Mouse (Mus musculus) heart, embryonic 10.5 days (tissue): ENCODE results near the gene Urod. TPM values are rescaled to one million over a fixed set of nuclear protein-coding genes. Genes with fewer than 3 reads are reported as not detected.

ENCODE experiments used
- DNase-seq: peaks from one replicate; pipeline ENCODE4 v3.0.0-alpha.2; 2017; ENCODE audit warnings: low spot score
- H3K27ac ChIP-seq: fragments of 300-500 bp; sonication (generic); 2 replicates; pipeline ENCODE4 v1.5.1; 2016; ENCODE audit warnings: mild to moderate bottlenecking
- H3K27me3 ChIP-seq: fragments of 300-500 bp; sonication (generic); 2 replicates; pipeline ENCODE4 v1.6.1; 2016; ENCODE audit warnings: mild to moderate bottlenecking; ENCODE audit not compliant: poor library complexity, insufficient read depth, severe bottlenecking
- H3K36me3 ChIP-seq: fragments of 300-500 bp; sonication (generic); 2 replicates; pipeline ENCODE4 v1.6.1; 2016; ENCODE audit warnings: mild to moderate bottlenecking, moderate library complexity
- H3K4me1 ChIP-seq: fragments of 300-500 bp; sonication (generic); 2 replicates; pipeline ENCODE4 v1.6.1; 2016; ENCODE audit warnings: mild to moderate bottlenecking
- H3K4me3 ChIP-seq: fragments of 300-500 bp; sonication (generic); 2 replicates; pipeline ENCODE4 v1.5.1; 2016; ENCODE audit warnings: mild to moderate bottlenecking, moderate library complexity
- H3K9me3 ChIP-seq: fragments of 300-500 bp; sonication (generic); 2 replicates; pipeline ENCODE4 v1.6.1; 2016; ENCODE audit warnings: mild to moderate bottlenecking, moderate library complexity
- WGBS: fragments of 180-500 bp; shearing (Covaris S2); methylation state at CpG from one replicate; pipeline ENCODE4 v1.1.7; 2016; 5-methylcytosine and 5-hydroxymethylcytosine counted together
- polyA plus RNA-seq: library from polyadenylated mRNA; unstranded; fragments of >200 nt; fragmentation: Nextera tagmentation; extraction: Ambion mirVana; gene quantifications from 2 replicates; pipeline ENCODE4 v1.2.1, GENCODE M21; 2016

Urod gene
- polyA plus RNA-seq, 1 experiment from 2014 or later = 128 TPM

DNA sequence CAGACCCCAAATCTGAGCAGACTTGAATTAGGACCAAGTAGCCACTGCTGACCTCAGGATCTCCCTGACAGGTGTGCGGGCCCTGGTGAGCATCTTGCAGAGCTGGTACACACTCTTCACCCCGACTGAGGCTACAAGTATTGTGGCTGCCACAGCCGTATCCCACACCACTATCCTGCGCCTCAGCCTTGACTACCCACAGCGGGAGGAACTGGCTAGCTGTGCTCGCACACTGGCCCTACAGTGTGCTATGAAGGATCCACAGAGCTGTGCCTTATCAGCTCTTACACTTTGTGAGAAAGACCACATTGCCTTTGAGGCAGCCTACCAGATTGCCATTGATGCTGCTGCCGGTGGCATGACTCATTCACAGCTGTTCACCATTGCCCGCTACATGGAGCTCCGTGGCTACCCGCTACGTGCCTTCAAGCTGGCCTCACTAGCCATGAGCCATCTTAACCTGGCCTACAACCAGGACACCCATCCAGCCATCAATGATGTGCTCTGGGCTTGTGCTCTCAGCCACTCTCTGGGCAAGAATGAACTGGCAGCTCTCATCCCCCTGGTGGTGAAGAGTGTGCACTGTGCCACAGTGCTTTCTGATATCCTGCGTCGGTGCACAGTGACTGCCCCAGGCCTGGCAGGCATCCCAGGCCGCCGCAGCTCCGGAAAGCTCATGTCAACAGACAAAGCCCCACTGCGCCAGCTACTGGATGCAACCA lies 7.7 kb downstream of the Urod start:
- no peaks in the 10 kb centered on the region for H3K27me3 ChIP-seq
- H3K36me3 ChIP-seq = peaks cover 22% of the 10 kb centered on the region; the same call in 1 of the 2 replicates
- 52% methylated on average over 17 of the region's 17 CpGs for WGBS
- H3K4me1 ChIP-seq = 0 out of 2 replicates have a peak, but pooled peaks cover 8% of the 10 kb centered on the region
- H3K4me3 ChIP-seq = no peak overlapping the region
- no peaks in the 10 kb centered on the region for H3K9me3 ChIP-seq
- H3K27ac ChIP-seq = no peak overlapping the region
- no peak for DNase-seq

DNA sequence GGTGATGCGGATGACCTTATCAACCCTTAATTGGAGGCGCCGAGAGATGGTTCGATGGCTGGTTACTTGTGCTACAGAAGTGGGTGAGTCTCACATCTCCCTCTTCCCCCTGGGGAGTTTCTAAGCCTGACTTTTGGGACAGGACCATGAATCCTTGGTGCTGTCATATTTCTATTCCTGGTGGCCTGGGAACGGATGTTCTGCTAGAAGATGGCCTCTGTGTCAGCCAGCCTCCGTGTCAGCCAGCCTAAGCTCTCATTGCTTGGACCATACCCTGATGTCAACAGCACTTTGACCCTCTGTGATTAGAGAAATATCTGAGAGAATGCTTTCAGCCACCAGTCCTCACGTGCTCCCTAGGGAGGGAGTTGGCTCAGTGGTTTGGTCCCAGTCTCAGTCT lies 8.5 kb downstream of the Urod start:
- whole genome bisulfite sequencing = 84% methylated on average over 7 of the region's 7 CpGs
- no peak for DNase-seq
- peaks cover 18% of the 10 kb centered on the region; the same call in 1 of the 2 replicates for H3K36me3 ChIP-seq
- 0 out of 2 replicates have a peak, but pooled peaks cover 8% of the 10 kb centered on the region for H3K4me1 ChIP-seq
- H3K4me3 ChIP-seq = no peak overlapping the region
- no peaks in the 10 kb centered on the region for H3K9me3 ChIP-seq
- H3K27me3 ChIP-seq = no peaks in the 10 kb centered on the region
- H3K27ac ChIP-seq = no peak overlapping the region

DNA sequence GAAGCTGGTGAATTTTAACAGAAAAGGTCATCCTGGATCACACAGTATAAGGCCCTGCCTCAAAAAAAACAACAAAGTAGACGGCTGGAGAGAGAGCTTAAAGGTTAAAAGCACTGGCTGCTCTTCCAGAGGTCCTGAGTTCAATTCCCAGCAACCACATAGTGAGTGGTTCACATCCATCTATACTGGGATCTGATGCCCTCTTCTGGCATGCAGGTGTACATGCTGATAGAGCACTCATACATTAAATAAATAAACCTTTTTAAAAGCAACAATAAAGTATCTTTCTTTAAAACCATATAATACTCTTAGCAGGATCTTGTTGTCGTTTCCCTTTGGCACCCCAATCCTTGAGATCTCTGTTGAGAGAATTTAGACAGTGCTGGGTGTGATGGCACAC lies 17.7 kb downstream of the Urod start:
- Histone ChIP-seq H3K4me3 (no peak overlapping the region), H3K9me3 (no peaks in the 10 kb centered on the region), H3K27ac (no peak overlapping the region), H3K4me1 (no peaks in the 10 kb centered on the region), H3K27me3 (no peaks in the 10 kb centered on the region), H3K36me3 (0 out of 2 replicates have a peak, but pooled peaks cover 3% of the 10 kb centered on the region)
- no peak for DNase-seq
- WGBS = 73% methylated on average over 2 of the region's 2 CpGs

DNA sequence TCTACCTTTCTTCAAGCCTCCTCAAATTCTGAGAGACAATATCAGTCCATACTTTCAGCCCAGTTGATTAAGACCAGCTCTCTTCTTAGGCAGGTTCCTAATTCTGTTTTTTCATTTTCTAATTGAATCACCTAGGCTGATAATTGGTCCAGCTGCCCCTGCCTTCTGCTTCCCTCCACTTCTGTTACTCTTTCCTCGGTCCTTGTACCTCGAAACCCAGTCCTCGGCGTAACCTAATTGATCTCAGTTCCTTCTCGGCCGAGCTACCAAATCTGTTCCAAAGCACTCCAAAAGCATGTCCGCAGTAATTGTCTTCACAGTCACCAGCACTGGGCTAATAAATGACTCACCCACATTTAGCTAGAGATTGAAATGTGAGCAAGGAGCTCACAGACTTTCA lies 39.3 kb downstream of the Urod start:
- DNase-seq = no peak
- Histone ChIP-seq H3K27ac (no peak overlapping the region), H3K27me3 (no peaks in the 10 kb centered on the region), H3K9me3 (no peaks in the 10 kb centered on the region), H3K4me3 (no peak overlapping the region), H3K36me3 (no peaks in the 10 kb centered on the region), H3K4me1 (no peaks in the 10 kb centered on the region)
- 85% methylated on average over 7 of the region's 7 CpGs for WGBS

DNA sequence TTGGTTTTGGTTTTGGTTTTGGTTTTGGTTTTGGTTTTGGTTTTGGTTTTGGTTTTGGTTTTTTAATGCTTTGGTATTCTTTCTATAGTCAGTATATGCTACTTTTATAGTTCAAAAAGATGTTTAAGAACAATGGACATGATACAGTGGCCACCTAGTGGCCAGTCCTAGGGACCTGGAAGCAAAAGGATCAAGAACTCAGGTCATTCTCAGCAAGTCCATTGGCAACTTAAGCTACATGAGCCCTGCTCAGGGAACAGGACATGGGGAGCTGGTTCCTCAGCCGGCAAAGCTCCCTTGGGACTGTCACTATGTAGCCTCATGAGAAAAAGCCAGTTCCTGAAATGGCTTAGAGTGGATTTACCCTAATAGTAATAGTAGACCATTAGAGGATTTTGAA lies 42.6 kb downstream of the Urod start:
- Histone ChIP-seq H3K27ac (no peak overlapping the region), H3K4me3 (no peak overlapping the region), H3K9me3 (no peaks in the 10 kb centered on the region), H3K27me3 (no peaks in the 10 kb centered on the region), H3K4me1 (no peaks in the 10 kb centered on the region), H3K36me3 (no peaks in the 10 kb centered on the region)
- DNase-seq = no peak
- WGBS = 23% methylated on average over 1 of the region's 1 CpGs

DNA sequence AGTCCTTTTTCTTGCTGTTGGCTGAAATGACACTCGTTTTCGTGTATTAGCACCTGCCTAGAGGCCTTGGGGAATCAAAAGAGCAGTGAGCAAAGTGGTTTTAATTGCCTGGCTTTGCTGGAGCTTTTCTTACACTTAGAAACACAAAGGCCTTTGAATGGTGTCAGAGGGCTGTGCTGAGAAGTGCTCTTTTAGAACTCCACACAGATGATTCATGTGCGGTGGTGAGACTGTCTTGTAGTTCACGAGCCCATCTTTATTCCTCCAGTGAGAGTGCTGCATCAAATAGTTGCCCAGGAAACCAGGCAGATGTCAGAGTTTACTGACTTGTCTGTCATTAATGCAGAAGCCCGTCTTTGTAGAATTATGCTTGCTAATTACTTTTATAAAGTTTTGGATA lies 50.2 kb downstream of the Urod start:
- Histone ChIP-seq H3K27me3 (no peaks in the 10 kb centered on the region), H3K36me3 (no peaks in the 10 kb centered on the region), H3K27ac (no peak overlapping the region), H3K4me3 (no peak overlapping the region), H3K9me3 (no peaks in the 10 kb centered on the region), H3K4me1 (no peaks in the 10 kb centered on the region)
- no peak for DNase-seq
- WGBS = 73% methylated on average over 5 of the region's 5 CpGs

DNA sequence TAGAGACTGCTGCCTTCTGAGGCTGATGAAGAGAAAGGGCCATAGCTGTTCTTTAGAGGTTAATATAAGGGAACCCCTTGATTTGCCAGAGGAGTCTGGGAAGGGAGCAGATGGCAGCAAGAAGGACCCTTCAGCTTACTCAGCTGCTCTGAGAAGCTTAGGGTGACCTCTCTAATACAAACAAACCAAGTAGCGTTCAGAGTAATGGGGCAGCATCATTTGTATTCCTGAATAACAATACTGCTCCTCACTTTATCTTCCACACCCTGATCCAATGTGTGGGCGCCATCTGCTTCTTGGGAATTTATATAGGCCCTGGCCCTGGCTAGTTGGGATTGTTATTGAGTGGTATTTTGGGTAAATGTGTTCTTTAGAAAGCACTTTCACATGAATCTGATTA lies 51.5 kb downstream of the Urod start:
- no peak overlapping the region for H3K27ac ChIP-seq
- H3K4me3 ChIP-seq = no peak overlapping the region
- DNase-seq = no peak
- no peaks in the 10 kb centered on the region for H3K36me3 ChIP-seq
- no peaks in the 10 kb centered on the region for H3K4me1 ChIP-seq
- no peaks in the 10 kb centered on the region for H3K9me3 ChIP-seq
- 72% methylated on average over 2 of the region's 2 CpGs for WGBS
- H3K27me3 ChIP-seq = no peaks in the 10 kb centered on the region

Other genes starting within 250 kb of the Urod start
- gene Toe1, start 186.8 kb downstream of the Urod start, polyA plus RNA-seq = 24.5 and 29.4 TPM in 2 replicates
- gene Mutyh, start 186.7 kb downstream of the Urod start, polyA plus RNA-seq = 13.9 and 19.4 TPM in 2 replicates
- gene Hpdl, start 172.7 kb downstream of the Urod start, polyA plus RNA-seq = 0.73 and 1.3 TPM in 2 replicates
- gene Zswim5, start 117.0 kb downstream of the Urod start, polyA plus RNA-seq = 0.57 and 1.1 TPM in 2 replicates
- gene Hectd3, start 904 bp upstream of the Urod start, polyA plus RNA-seq = 6.6 and 8.3 TPM in 2 replicates
- 40.6 and 54.8 TPM in 2 replicates for gene Eif2b3, start 25.0 kb upstream of the Urod start, polyA plus RNA-seq
- 2.9 and 3.5 TPM in 2 replicates for gene Ptch2, start 101.7 kb upstream of the Urod start, polyA plus RNA-seq
- gene Btbd19, start 131.3 kb upstream of the Urod start, polyA plus RNA-seq = 2.5 and 4.9 TPM in 2 replicates
- gene Tctex1d4, start 132.4 kb upstream of the Urod start, polyA plus RNA-seq = not detected in 2 replicates
- 1.5 and 2.4 TPM in 2 replicates for gene Plk3, start 139.6 kb upstream of the Urod start, polyA plus RNA-seq
- 638 and 783 TPM in 2 replicates for gene Rps8, start 161.8 kb upstream of the Urod start, polyA plus RNA-seq
- 55.1 and 68.7 TPM in 2 replicates for gene Kif2c, start 188.2 kb upstream of the Urod start, polyA plus RNA-seq